8 mouse cellular contexts compared by ENCODE assay signal in the genomic region with DNA sequence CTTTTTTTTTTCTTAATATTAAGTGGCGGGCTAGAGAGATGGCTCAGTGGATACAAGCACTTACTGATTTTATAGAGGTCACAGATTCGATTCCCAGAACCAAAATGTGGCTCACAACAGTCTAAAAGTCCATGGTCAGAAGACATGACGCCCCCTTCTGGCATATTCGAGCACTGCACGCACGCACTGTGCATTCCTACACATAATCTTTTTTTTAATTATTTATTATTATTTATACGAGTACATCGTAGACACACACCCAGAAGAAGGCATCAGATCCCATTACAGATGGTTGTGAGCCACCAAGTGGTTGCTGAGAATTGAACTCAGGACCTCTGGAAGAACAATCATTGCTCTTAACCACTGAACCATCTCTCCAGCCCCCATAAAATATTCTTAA. TPM values are rescaled to one million over a fixed set of nuclear protein-coding genes. Genes with fewer than 3 reads are reported as not detected.
A peak's percentile ranks its signal among the peaks of the same experiment; 100 is the strongest.
DNase-seq lines count a peak whose midpoint lies in the region; ATAC-seq lines count a peak whose summit lies in the region.

No protein-coding gene starts in this region.

- peak; percentile 41 to 60 for DNase-seq in cerebellum, postnatal 14 days
- no peak for DNase-seq in cerebellum, adult 8-10 months
- peak; percentile 39 for DNase-seq in 3T3-L1 (ENCODE audit: low read depth, low spot score)
- no peak for DNase-seq in limb, embryonic 11.5 days (ENCODE audit: low spot score)
- DNase-seq in left cerebral cortex, adult 11 months (ENCODE audit: low spot score): no peak
- DNase-seq in spleen, postnatal 4 days (ENCODE audit: low spot score in 2 of 2): no peak

- H3K4me1 ChIP-seq in embryonic facial prominence, embryonic 15.5 days: peaks cover 6% of the 10 kb centered on the region; the same call in 1 of the 2 replicates
- H3K4me1 ChIP-seq in limb, embryonic 11.5 days (ENCODE audit: control insufficient read depth, insufficient read depth, low read length): no peaks in the 10 kb centered on the region; the same call in 1 of the 2 replicates
- H3K4me1 ChIP-seq in stomach, embryonic 16.5 days (ENCODE audit: control insufficient read depth, insufficient read depth, low read length): peaks cover 4% of the 10 kb centered on the region

- WGBS in embryonic facial prominence, embryonic 15.5 days: 73% methylated on average over 8 of the region's 8 CpGs
- 69% methylated on average over 8 of the region's 8 CpGs for WGBS in limb, embryonic 11.5 days
- WGBS in stomach, embryonic 16.5 days: 68% methylated on average over 8 of the region's 8 CpGs

- no peaks in the 10 kb centered on the region for H3K36me3 ChIP-seq in embryonic facial prominence, embryonic 15.5 days
- no peaks in the 10 kb centered on the region for H3K36me3 ChIP-seq in limb, embryonic 11.5 days (ENCODE audit: control insufficient read depth, insufficient read depth, low read length)
- H3K36me3 ChIP-seq in stomach, embryonic 16.5 days (ENCODE audit: control insufficient read depth, insufficient read depth, low read length): no peaks in the 10 kb centered on the region

- peak overlapping the region; percentile 51 for H3K4me3 ChIP-seq in embryonic facial prominence, embryonic 15.5 days (replicated peaks)
- H3K4me3 ChIP-seq in limb, embryonic 11.5 days (ENCODE audit: low read depth, low read length): peak overlapping the region; percentile 38
- peak overlapping the region; percentile 51 for H3K4me3 ChIP-seq in stomach, embryonic 16.5 days (replicated peaks; ENCODE audit: low read length)

- ATAC-seq in embryonic facial prominence, embryonic 15.5 days (ENCODE audit: insufficient number of reproducible peaks, low FRiP score, low TSS enrichment, low read depth): no peak
- ATAC-seq in limb, embryonic 11.5 days (ENCODE audit: insufficient number of reproducible peaks, low FRiP score, low TSS enrichment, low read depth): no peak
- ATAC-seq in stomach, embryonic 16.5 days (ENCODE audit: insufficient read depth, low FRiP score): no peak

- H3K9me3 ChIP-seq in embryonic facial prominence, embryonic 15.5 days (replicated peaks): no peaks in the 10 kb centered on the region
- no peaks in the 10 kb centered on the region for H3K9me3 ChIP-seq in limb, embryonic 11.5 days (ENCODE audit: control insufficient read depth, low read length)
- H3K9me3 ChIP-seq in stomach, embryonic 16.5 days (replicated peaks; ENCODE audit: control insufficient read depth, low read length): no peaks in the 10 kb centered on the region

- H3K4me2 ChIP-seq in embryonic facial prominence, embryonic 15.5 days (replicated peaks): peak overlapping the region; percentile 75
- H3K4me2 ChIP-seq in limb, embryonic 11.5 days (ENCODE audit: low read depth, severe bottlenecking): peak overlapping the region; percentile 54
- H3K4me2 ChIP-seq in stomach, embryonic 16.5 days (ENCODE audit: low read depth, low read length): peak overlapping the region; percentile 64

- 0 out of 2 replicates have a peak overlapping the region, but pooled peaks have one; percentile 31 for H3K9ac ChIP-seq in embryonic facial prominence, embryonic 15.5 days
- H3K9ac ChIP-seq in limb, embryonic 11.5 days (ENCODE audit: low read length): no peak overlapping the region; the same call in 1 of the 2 replicates
- H3K9ac ChIP-seq in stomach, embryonic 16.5 days (ENCODE audit: low read length): peak overlapping the region; percentile 69; the same call in 1 of the 2 replicates

- H3K27ac ChIP-seq in embryonic facial prominence, embryonic 15.5 days (replicated peaks): peak overlapping the region; percentile 88; the same call in 1 of the 2 replicates
- no peak overlapping the region for H3K27ac ChIP-seq in limb, embryonic 11.5 days (replicated peaks; ENCODE audit: low read depth, low read length)
- H3K27ac ChIP-seq in stomach, embryonic 16.5 days (ENCODE audit: low read length): no peak overlapping the region; the same call in 1 of the 2 replicates

- H3K27me3 ChIP-seq in embryonic facial prominence, embryonic 15.5 days: no peaks in the 10 kb centered on the region
- H3K27me3 ChIP-seq in limb, embryonic 11.5 days (ENCODE audit: control insufficient read depth, insufficient read depth, low read length): no peaks in the 10 kb centered on the region
- H3K27me3 ChIP-seq in stomach, embryonic 16.5 days (ENCODE audit: control insufficient read depth, insufficient read depth, low read length): no peaks in the 10 kb centered on the region

RNA-seq across cellular contexts. Expression of a gene that starts 3.9 kb away (rescaled TPM):
- 16.0 and 16.5 TPM in 2 replicates for polyA plus RNA-seq in embryonic facial prominence, embryonic 15.5 days (2015; fragmentation: Nextera tagmentation; extraction: Ambion mirVana)
- 20.8 and 21.9 TPM in 2 replicates for polyA plus RNA-seq in limb, embryonic 11.5 days (2014; fragmentation: Nextera tagmentation; extraction: Ambion mirVana)
- polyA plus RNA-seq in stomach, embryonic 16.5 days (2015; fragmentation: Nextera tagmentation; extraction: Ambion mirVana): 11.7 and 12.0 TPM in 2 replicates

Comparison
In these comparisons a context has a peak if more than half of its experiments do, and no peak if none do; other contexts are left out.
1. DNase-seq: peak in cerebellum, postnatal 14 days (2 of 2) and 3T3-L1 (single experiment); none in cerebellum, adult 8-10 months (single experiment), limb, embryonic 11.5 days (single experiment), left cerebral cortex, adult 11 months (single experiment) and spleen, postnatal 4 days (0 of 2).
2. Peak in every context shown above with its lines, with median percentiles within 50 percentile points of each other: H3K4me2 ChIP-seq and H3K4me3 ChIP-seq.